Mouse (Mus musculus): ENCODE results near the gene Adcy6.

Adcy6 gene

DNA sequence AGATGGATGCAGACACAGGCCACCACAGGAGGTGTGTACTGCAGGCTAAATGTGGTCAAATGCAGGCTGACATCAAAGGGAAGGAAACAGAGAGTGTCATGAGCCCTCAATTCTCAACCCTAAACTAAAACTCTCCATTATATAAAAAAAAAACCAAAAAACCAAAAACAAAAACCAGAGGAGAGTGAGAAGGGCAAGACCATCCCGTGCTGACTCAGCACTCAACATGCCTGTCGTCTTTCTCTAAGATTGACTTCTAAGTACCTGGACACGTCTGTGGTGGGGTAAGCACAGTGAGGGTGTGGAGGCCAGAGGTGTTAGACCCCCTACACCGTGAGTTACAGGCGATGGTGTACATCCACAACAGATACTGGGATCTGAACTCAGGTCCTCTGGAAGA lies 63.0 kb downstream of the Adcy6 start:
- no peak for DNase-seq

GRCm38 (mm10) chr15:98545151-98545550 lies 64.7 kb downstream of the Adcy6 start:
- DNase-seq, result no peak

GRCm38 (mm10) chr15:98543341-98543740 lies 66.5 kb downstream of the Adcy6 start:
- DNase-seq, result no peak

DNA sequence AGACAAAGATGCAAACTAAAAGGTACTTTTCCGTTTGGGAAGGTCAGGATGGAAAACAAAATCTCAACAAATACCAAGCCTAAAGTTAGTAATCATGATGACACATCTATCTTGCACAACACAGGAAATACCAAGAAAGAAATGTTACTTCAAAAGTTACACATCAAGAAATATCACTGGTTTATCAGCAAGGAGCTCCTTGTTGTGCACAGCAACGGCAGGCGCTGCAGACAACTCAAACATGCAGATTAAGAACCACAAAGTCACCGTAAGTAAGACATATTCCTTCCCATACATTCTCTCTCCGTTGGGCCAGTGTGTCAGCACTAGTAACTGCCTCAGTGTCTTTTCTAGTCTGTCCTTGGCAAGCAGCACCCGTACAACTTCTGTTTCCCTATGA lies 68.8 kb downstream of the Adcy6 start:
- DNase-seq, result no peak
